Mouse (Mus musculus) midbrain, embryonic 16.5 days (tissue): Measurements from ENCODE around the gene Sirt3. TPM values are rescaled to one million over a fixed set of nuclear protein-coding genes. Genes with fewer than 3 reads are reported as not detected.
"Not testable (repeated sequence)": the region's sequence is repeated elsewhere in the genome, so short reads cannot be mapped to it uniquely, and the experiment has no call there.

Experiments
- ATAC-seq: fragments of 200-750 bp; cut with Nextera tagmentation; 2 replicates; pipeline ENCODE4 v1.8.0; 2017; ENCODE audit warnings: moderate TSS enrichment
- H3K27ac ChIP-seq: fragments of 300-500 bp; sonication (generic); 2 replicates; pipeline ENCODE4 v1.5.1; 2014; ENCODE audit warnings: mild to moderate bottlenecking, low read length, mixed read lengths
- H3K27me3 ChIP-seq: fragments of 300-500 bp; sonication (generic); 2 replicates; pipeline ENCODE4 v1.6.1; 2014; ENCODE audit warnings: low read depth, low read length, mixed read lengths; ENCODE audit not compliant: control insufficient read depth, insufficient read depth
- H3K36me3 ChIP-seq: fragments of 300-500 bp; sonication (generic); 2 replicates; pipeline ENCODE4 v1.6.1; 2014; ENCODE audit warnings: mild to moderate bottlenecking, low read length, moderate library complexity, mixed read lengths; ENCODE audit not compliant: control insufficient read depth, insufficient read depth
- H3K4me1 ChIP-seq: fragments of 300-500 bp; sonication (generic); 2 replicates; pipeline ENCODE4 v1.6.1; 2014; ENCODE audit warnings: mild to moderate bottlenecking, low read length, mixed read lengths; ENCODE audit not compliant: control insufficient read depth, insufficient read depth
- H3K4me2 ChIP-seq: fragments of 300-500 bp; sonication (generic); 2 replicates; pipeline ENCODE4 v1.6.1; 2014; ENCODE audit warnings: mild to moderate bottlenecking, low read length, mixed read lengths
- H3K4me3 ChIP-seq: fragments of 300-500 bp; sonication (generic); 2 replicates; pipeline ENCODE4 v1.5.1; 2014; ENCODE audit warnings: low read depth, mild to moderate bottlenecking, low read length, moderate library complexity, mixed read lengths
- H3K9ac ChIP-seq: fragments of 300-500 bp; sonication (generic); 2 replicates; pipeline ENCODE4 v1.6.1; 2014; ENCODE audit warnings: low read depth, low read length, mixed read lengths
- H3K9me3 ChIP-seq: fragments of 300-500 bp; sonication (generic); replicated peaks from 2 replicates; pipeline ENCODE4 v1.6.1; 2014; ENCODE audit warnings: mild to moderate bottlenecking, low read length, mixed read lengths; ENCODE audit not compliant: control insufficient read depth, poor library complexity, severe bottlenecking
- WGBS: fragments of 180-500 bp; shearing (Covaris S2); extraction: QIAGEN DNeasy Blood & Tissue Kit; methylation state at CpG from one replicate; pipeline ENCODE4 v1.1.7; 2014; 5-methylcytosine and 5-hydroxymethylcytosine counted together
- polyA plus RNA-seq: library from polyadenylated mRNA; unstranded; fragments of >200 nt; fragmentation: Nextera tagmentation; extraction: Ambion mirVana; gene quantifications from 2 replicates; pipeline ENCODE4 v1.2.1, GENCODE M21; 2015

Sirt3 gene
- polyA plus RNA-seq, 1 experiment from 2014 or later: 58.2 TPM

DNA sequence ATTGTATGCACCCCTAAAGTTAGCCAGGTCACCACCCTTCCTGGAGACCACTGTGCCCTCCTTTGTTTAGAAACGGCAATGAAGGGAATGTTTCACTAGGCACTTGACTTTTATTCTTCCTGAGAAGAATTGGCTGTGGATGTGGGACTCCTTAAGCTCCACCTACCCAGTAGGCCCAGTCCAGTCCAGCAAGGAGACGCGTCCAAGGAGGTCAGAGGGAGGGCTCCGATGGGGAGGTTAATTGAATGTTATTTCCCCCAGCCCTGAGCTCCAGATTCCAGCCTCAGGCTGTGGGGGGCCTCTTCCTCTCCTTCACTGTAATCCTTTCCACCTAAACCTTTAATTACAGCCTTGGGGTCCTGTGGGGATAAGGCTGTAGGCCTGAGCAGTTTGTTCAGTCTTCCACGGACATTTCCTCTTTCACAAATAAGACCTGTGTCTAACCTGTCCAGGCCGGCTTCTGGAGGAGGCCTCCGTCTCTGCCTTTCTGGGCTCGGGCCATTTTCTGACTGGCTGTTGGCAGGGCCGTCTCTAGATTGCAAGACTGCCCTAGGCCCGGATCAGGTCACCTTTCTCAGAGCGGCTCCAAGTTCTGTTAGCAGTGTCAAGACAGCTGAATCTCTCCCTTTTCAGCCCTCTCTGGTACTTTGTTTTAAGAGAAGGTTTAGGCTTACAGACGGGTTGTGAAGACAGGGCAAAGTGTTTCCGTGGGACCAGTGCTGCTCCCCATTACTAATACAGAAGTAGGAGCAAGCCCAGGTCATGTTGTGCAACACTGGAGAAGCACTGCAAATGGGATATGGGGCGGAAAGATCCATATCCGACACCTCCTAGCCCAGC is 20.1 kb upstream of the Sirt3 start:
- Histone ChIP-seq H3K9me3 (no peaks in the 10 kb centered on the region), H3K4me3 (no peak overlapping the region), H3K27ac (no peak overlapping the region), H3K9ac (peak overlapping the region; percentile 25; the same call in 1 of the 2 replicates), H3K27me3 (no peaks in the 10 kb centered on the region), H3K36me3 (peaks cover 17% of the 10 kb centered on the region), H3K4me1 (no peaks in the 10 kb centered on the region), H3K4me2 (no peak overlapping the region)
- 75% methylated on average over 15 of the region's 15 CpGs for WGBS
- no peak for ATAC-seq

DNA sequence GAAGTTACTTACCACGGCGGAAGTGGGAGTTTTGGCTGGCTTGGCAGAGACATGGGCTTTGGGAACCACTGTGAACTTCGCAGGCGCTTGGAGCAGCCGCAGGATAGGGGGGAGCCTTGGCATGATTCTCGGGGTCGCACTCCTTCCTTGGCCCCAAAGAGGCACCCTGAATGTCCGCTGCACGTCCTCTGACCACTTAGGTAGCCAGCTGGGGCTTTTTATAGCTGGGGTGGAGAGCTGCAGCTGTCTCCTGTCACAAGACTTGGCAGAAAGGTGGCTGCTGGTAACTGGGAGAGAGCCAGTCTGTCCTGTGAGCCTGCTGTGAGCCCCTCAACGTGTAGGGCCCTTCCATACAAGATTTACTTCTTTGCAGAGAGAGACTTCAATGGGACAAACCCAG is 18.1 kb upstream of the Sirt3 start, which contains the start of gene Cox8b:
Gene Cox8b, minus strand, starts transcription at position 227 of the 400 bp plus-strand sequence.
- ATAC-seq: no peak
- no peaks in the 10 kb centered on the region for H3K9me3 ChIP-seq
- no peak within 1 kb of the TSS for H3K4me2 ChIP-seq
- H3K4me3 ChIP-seq: no peak within 1 kb of the TSS
- H3K4me1 ChIP-seq: no peaks in the 10 kb centered on the region
- no peak within 1 kb of the TSS for H3K27ac ChIP-seq
- H3K36me3 ChIP-seq: peaks cover 27% of the 10 kb centered on the region
- no peaks in the 10 kb centered on the region for H3K27me3 ChIP-seq
- H3K9ac ChIP-seq: no peak within 1 kb of the TSS
- 82% methylated on average over 10 of the region's 10 CpGs for whole genome bisulfite sequencing

DNA sequence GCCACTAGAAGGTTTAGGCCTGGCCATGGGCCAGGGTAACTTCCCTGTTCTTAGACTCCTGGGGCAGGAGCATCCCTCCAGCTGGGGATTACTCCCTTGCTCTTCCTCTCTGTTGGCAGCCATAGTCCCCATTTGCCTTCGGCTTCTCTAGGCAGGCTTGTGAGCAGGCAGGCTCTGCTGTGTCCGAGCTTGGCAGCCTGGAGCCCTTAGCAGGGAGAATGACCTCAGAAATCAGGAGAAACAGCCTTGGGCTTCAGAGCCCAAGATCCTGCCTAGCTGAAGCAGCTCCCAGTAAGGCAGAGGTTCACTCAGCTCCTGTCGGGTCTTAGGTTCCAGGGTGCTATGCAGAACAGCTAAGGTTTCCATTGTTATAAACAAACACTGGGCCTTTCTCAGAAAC is 17.0 kb upstream of the Sirt3 start:
- Histone ChIP-seq H3K9ac (no peak overlapping the region), H3K4me2 (no peak overlapping the region), H3K27me3 (no peaks in the 10 kb centered on the region), H3K36me3 (peaks cover 30% of the 10 kb centered on the region), H3K4me1 (no peaks in the 10 kb centered on the region), H3K27ac (no peak overlapping the region), H3K4me3 (no peak overlapping the region), H3K9me3 (no peaks in the 10 kb centered on the region)
- no peak for ATAC-seq
- 83% methylated on average over 3 of the region's 3 CpGs for WGBS

DNA sequence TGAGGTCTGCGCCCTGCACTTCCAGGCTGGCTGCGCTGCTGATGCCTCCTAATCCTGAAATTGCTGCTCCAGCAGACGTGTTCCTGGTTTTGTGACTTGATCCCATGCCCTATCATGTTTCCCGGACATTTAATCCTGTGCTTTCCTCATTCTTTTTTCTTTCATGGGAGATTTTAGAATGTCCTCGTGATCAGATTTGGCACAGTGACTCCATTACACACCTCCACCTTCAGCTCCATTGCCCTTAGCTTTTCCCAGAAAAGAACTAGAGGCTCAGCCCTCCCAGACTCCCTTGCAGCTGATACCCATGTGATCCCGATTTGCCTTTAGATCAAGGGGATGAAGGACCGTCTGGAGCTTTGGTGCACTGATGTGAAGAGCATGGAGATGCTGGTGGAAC is 15.8 kb upstream of the Sirt3 start:
- Histone ChIP-seq H3K4me3 (no peak overlapping the region), H3K9ac (no peak overlapping the region), H3K4me2 (no peak overlapping the region), H3K27me3 (no peaks in the 10 kb centered on the region), H3K9me3 (no peaks in the 10 kb centered on the region), H3K27ac (no peak overlapping the region), H3K36me3 (peaks cover 30% of the 10 kb centered on the region), H3K4me1 (no peaks in the 10 kb centered on the region)
- ATAC-seq: no peak
- WGBS: 92% methylated on average over 7 of the region's 7 CpGs

DNA sequence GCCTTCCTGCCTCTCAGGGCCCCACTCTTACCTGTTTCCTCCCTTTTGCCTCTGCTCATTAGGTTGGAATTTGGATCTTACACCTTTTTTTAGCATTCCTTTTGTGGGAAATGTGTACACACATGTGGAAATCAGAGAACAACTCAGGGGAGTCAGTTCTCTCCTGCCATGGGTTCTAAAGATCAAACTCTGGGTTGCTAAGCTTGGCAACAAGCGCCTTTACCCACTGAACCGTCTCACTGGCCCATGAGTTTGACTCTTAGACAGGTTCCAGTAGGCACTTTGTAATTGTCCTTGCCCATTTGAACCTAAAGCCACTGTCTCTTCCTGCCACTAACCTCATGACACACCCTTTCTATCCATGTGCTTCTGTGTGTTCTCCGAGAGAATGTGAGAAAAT is 12.5 kb upstream of the Sirt3 start:
- Histone ChIP-seq H3K9me3 (no peaks in the 10 kb centered on the region), H3K27me3 (no peaks in the 10 kb centered on the region), H3K36me3 (peaks cover 43% of the 10 kb centered on the region), H3K4me3 (no peak overlapping the region), H3K4me2 (no peak overlapping the region), H3K4me1 (no peaks in the 10 kb centered on the region), H3K27ac (no peak overlapping the region), H3K9ac (no peak overlapping the region)
- WGBS: 94% methylated on average over 3 of the region's 3 CpGs
- no peak for ATAC-seq

DNA sequence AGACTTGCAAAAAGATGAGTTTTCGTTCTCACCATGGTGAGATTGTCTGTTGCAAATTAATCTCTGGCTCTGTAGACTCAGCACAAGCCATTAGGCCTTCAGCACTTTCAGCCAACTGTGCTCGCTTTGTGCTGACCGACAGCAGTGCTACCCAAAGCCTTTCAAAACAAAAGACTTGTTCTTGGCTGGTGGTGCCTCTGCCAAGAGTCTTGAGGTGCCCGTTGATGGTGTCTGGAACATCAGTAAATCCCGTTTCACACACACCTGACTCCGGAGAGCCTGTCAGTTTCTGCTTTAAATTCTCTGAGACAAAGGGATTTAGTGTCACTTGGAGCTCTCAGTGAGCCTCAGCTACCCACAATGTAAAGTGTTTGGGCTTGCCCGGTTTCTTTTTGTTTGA is 11.9 kb upstream of the Sirt3 start:
- Histone ChIP-seq H3K4me2 (no peak overlapping the region), H3K36me3 (peaks cover 42% of the 10 kb centered on the region), H3K9ac (no peak overlapping the region), H3K4me3 (no peak overlapping the region), H3K27me3 (no peaks in the 10 kb centered on the region), H3K27ac (no peak overlapping the region), H3K4me1 (no peaks in the 10 kb centered on the region), H3K9me3 (no peaks in the 10 kb centered on the region)
- 89% methylated on average over 7 of the region's 7 CpGs for WGBS
- ATAC-seq: no peak

DNA sequence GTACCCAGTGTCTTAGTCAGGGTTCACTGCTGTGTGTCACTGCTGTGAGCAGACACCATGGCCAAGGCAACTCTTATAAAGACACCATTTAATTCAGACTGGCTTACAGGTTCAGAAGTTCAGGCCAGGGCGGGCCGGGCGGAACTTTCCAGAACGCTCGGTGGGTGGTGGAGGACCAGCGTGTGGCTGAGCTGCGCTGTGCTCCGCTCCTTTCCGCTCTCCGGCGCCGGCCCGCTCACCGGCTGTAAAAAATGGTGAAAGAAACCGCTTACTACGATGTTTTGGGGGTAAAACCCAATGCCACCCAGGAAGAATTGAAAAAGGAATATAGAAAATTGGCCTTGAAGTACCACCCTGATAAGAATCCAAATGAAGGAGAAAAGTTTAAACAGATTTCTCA is 8.5 kb upstream of the Sirt3 start:
- H3K36me3 ChIP-seq: peaks cover 40% of the 10 kb centered on the region
- H3K4me3 ChIP-seq, H3K9ac ChIP-seq, H3K4me2 ChIP-seq, H3K4me1 ChIP-seq, ATAC-seq, H3K27me3 ChIP-seq, H3K9me3 ChIP-seq, H3K27ac ChIP-seq: not testable (repeated sequence)
- 96% methylated on average over 16 of the region's 16 CpGs for WGBS

DNA sequence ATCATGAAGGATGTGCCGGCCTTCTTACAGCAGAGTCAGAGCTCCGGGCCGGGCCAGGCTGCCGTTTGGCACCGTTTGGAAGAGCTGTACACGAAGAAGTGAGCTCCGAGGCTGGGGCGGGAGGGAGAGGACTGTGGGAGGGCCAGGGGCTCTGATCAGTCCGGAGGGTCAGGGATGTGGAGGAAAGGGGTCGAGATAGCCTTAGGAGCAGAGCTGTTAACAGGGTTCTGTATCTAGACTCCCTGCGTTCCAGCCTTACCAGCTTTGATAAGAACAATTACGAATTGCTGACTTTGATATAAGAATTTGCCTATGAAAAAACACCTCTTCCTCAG is 327 bp upstream of the Sirt3 start:
- Histone ChIP-seq H3K36me3 (peaks cover 13% of the 10 kb centered on the region), H3K4me3 (peak overlapping the region; percentile 94), H3K27ac (peak overlapping the region; percentile 93), H3K4me1 (peaks cover 16% of the 10 kb centered on the region), H3K9ac (peak overlapping the region; percentile 82), H3K4me2 (peak overlapping the region; percentile 71), H3K9me3 (no peaks in the 10 kb centered on the region), H3K27me3 (no peaks in the 10 kb centered on the region)
- no peak for ATAC-seq
- WGBS: under 1% methylated on average over 12 of the region's 12 CpGs

DNA sequence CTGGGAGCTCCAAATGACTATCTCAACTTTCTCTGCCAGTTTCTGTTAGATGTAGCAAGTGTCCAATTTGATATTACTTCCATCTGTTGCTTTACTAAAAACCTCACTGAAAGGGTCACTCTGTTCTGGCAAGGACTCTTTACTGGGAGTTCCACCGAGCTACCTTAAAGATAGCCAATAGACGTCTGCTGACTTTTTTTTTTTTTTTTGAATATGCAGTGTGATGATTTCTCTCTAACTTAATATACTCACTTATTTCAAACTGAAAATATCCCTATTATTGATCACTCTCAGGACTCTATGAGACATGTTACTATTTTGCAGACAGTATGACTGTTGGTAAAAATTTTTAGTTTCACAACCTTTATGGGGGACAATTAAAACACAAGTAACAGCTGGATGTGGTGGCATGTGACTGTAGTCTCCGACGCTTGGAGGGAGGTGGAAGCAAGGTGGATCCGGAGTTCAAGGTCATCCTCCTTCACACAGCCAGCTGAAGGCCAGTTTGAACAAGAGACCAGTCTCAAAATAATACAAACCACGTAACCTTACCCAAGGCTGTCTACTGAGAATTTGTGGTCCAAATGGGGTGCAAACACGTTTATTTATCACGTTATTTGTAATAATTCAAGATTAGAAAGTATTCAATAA is 1.1 kb downstream of the Sirt3 start:
- peak overlapping the region; percentile 71 for H3K4me2 ChIP-seq
- H3K4me3 ChIP-seq: peak overlapping the region; percentile 94
- peak overlapping the region; percentile 82 for H3K9ac ChIP-seq
- peaks cover 16% of the 10 kb centered on the region for H3K4me1 ChIP-seq
- H3K27me3 ChIP-seq: no peaks in the 10 kb centered on the region
- H3K27ac ChIP-seq: peak overlapping the region; percentile 93
- no peaks in the 10 kb centered on the region for H3K9me3 ChIP-seq
- ATAC-seq: no peak
- 23% methylated on average over 8 of the region's 8 CpGs for WGBS
- H3K36me3 ChIP-seq: peaks cover 7% of the 10 kb centered on the region; the same call in 1 of the 2 replicates
